ENCODE assay signal across 9 mouse cellular contexts in the genomic region with DNA sequence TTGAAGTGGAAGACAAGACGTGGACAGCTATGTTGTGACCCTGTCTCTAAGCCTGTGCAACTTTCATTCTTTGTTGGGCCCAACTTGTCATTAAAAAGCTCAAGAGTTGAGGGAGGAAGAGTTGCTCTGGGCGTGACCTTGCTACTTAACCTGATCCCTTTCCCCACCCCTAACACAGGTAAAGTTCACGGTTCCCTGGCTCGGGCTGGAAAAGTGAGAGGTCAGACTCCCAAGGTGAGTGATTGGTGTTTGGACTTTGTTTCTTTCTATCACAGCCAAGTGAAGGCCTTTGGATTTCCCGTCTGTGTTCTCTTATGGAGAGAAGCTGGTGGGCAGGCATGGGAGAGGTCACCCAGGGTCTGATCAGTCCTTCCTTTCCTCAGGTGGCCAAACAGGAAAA. TPM values are rescaled to one million over a fixed set of nuclear protein-coding genes. Genes with fewer than 3 reads are reported as not detected.
DNase-seq lines count a peak whose midpoint lies in the region; ATAC-seq lines count a peak whose summit lies in the region.
"Had no signal": no experiment of that assay in that cellular context is flagged by ENCODE, and none has a peak within 500 bp of the region (broad histone marks: within the 10 kb centered on the region; RNA-seq: fewer than 3 reads in every experiment).

No protein-coding gene starts in this region.

- H3K9ac ChIP-seq in heart, embryonic 15.5 days, result peak overlapping the region; percentile 92; the same call in 1 of the 2 replicates
- H3K9ac ChIP-seq in hindbrain, embryonic 15.5 days, result peak overlapping the region; percentile 88
- peak overlapping the region; percentile 91 for H3K9ac ChIP-seq in midbrain, embryonic 13.5 days (replicated peaks)

- no peak overlapping the region for H3K27ac ChIP-seq in heart, embryonic 15.5 days
- peak overlapping the region; percentile 3; the same call in 1 of the 2 replicates for H3K27ac ChIP-seq in brown adipose tissue, adult 24 weeks (replicated peaks; ENCODE audit: low read depth, low read length)
- H3K27ac ChIP-seq in hindbrain, embryonic 15.5 days (replicated peaks), result no peak overlapping the region
- no peak overlapping the region for H3K27ac ChIP-seq in midbrain, embryonic 13.5 days

- DNase-seq in heart, adult 9 months (ENCODE audit: low spot score in 2 of 2), result no peak
- no peak for DNase-seq in ovary, postnatal 14 days (ENCODE audit: low spot score)
- no peak for DNase-seq in right cerebral cortex, adult 2 months (ENCODE audit: low spot score in 2 of 2)
- DNase-seq in urinary bladder, postnatal 10 days (ENCODE audit: low spot score), result no peak

- H3K36me3 ChIP-seq in heart, embryonic 15.5 days, result peaks cover 30% of the 10 kb centered on the region
- peaks cover 15% of the 10 kb centered on the region for H3K36me3 ChIP-seq in hindbrain, embryonic 15.5 days
- H3K36me3 ChIP-seq in midbrain, embryonic 13.5 days, result peaks cover 28% of the 10 kb centered on the region

- peak overlapping the region; percentile 94 for H3K4me3 ChIP-seq in heart, embryonic 15.5 days
- peak overlapping the region; percentile 94 for H3K4me3 ChIP-seq in brown adipose tissue, adult 24 weeks (ENCODE audit: insufficient read depth, low read depth, low read length)
- peak overlapping the region; percentile 92 for H3K4me3 ChIP-seq in hindbrain, embryonic 15.5 days
- peak overlapping the region; percentile 81 for H3K4me3 ChIP-seq in midbrain, embryonic 13.5 days (replicated peaks)

- no peaks in the 10 kb centered on the region for H3K9me3 ChIP-seq in heart, embryonic 15.5 days (replicated peaks)
- H3K9me3 ChIP-seq in hindbrain, embryonic 15.5 days, result no peaks in the 10 kb centered on the region
- H3K9me3 ChIP-seq in midbrain, embryonic 13.5 days, result no peaks in the 10 kb centered on the region

- peak overlapping the region; percentile 79 for H3K4me2 ChIP-seq in heart, embryonic 15.5 days
- H3K4me2 ChIP-seq in hindbrain, embryonic 15.5 days, result peak overlapping the region; percentile 88
- peak overlapping the region; percentile 86 for H3K4me2 ChIP-seq in midbrain, embryonic 13.5 days (replicated peaks)

- peaks cover 35% of the 10 kb centered on the region for H3K4me1 ChIP-seq in heart, embryonic 15.5 days (replicated peaks)
- peaks cover 7% of the 10 kb centered on the region for H3K4me1 ChIP-seq in brown adipose tissue, adult 24 weeks (ENCODE audit: control insufficient read depth, insufficient read depth, insufficient read length, low read length)
- peaks cover 51% of the 10 kb centered on the region for H3K4me1 ChIP-seq in hindbrain, embryonic 15.5 days (replicated peaks)
- H3K4me1 ChIP-seq in midbrain, embryonic 13.5 days (replicated peaks), result peaks cover 51% of the 10 kb centered on the region

- 82% methylated on average over 5 of the region's 5 CpGs for WGBS in heart, embryonic 15.5 days
- WGBS in hindbrain, embryonic 15.5 days, result 89% methylated on average over 5 of the region's 5 CpGs
- 82% methylated on average over 5 of the region's 5 CpGs for WGBS in midbrain, embryonic 13.5 days

- ATAC-seq in heart, embryonic 15.5 days (replicated peaks; ENCODE audit: insufficient number of reproducible peaks, insufficient read depth, low FRiP score, low read depth), result no peak
- no peak for ATAC-seq in hindbrain, embryonic 15.5 days (ENCODE audit: low FRiP score, low read depth)
- ATAC-seq in midbrain, embryonic 13.5 days, result no peak
- ATAC-seq: Patski had no signal

- H3K27me3 ChIP-seq in heart, embryonic 15.5 days, result no peaks in the 10 kb centered on the region
- H3K27me3 ChIP-seq in hindbrain, embryonic 15.5 days, result no peaks in the 10 kb centered on the region
- no peaks in the 10 kb centered on the region for H3K27me3 ChIP-seq in midbrain, embryonic 13.5 days
- H3K27me3 ChIP-seq: Patski had no signal

RNA-seq across cellular contexts. Expression of a gene that starts 1.3 kb away (rescaled TPM):
- 434 and 453 TPM in 2 replicates for polyA plus RNA-seq in heart, embryonic 15.5 days (2015; fragmentation: Nextera tagmentation; extraction: Ambion mirVana)
- polyA plus RNA-seq in brown adipose tissue, adult 24 weeks (2012; ENCODE audit: insufficient read depth, insufficient read length, missing spikeins), result 701 and 753 TPM in 2 replicates
- polyA plus RNA-seq in hindbrain, embryonic 15.5 days (2015; fragmentation: Nextera tagmentation; extraction: Ambion mirVana), result 503 and 507 TPM in 2 replicates
- 632 and 647 TPM in 2 replicates for polyA plus RNA-seq in midbrain, embryonic 13.5 days (2015; fragmentation: Nextera tagmentation; extraction: Ambion mirVana)

RNA-seq across cellular contexts. Expression of a gene that starts 1.4 kb away (rescaled TPM):
- polyA plus RNA-seq in heart, embryonic 15.5 days (2015; fragmentation: Nextera tagmentation; extraction: Ambion mirVana), result 54.5 and 55.3 TPM in 2 replicates
- 53.6 and 56.4 TPM in 2 replicates for polyA plus RNA-seq in brown adipose tissue, adult 24 weeks (2012; ENCODE audit: insufficient read depth, insufficient read length, missing spikeins)
- polyA plus RNA-seq in hindbrain, embryonic 15.5 days (2015; fragmentation: Nextera tagmentation; extraction: Ambion mirVana), result 62.3 and 64.4 TPM in 2 replicates
- 73.7 and 74.7 TPM in 2 replicates for polyA plus RNA-seq in midbrain, embryonic 13.5 days (2015; fragmentation: Nextera tagmentation; extraction: Ambion mirVana)

RNA-seq across cellular contexts. Expression of a gene that starts 2.0 kb away (rescaled TPM):
- polyA plus RNA-seq in heart, embryonic 15.5 days (2015; fragmentation: Nextera tagmentation; extraction: Ambion mirVana), result 19.3 and 25.6 TPM in 2 replicates
- 9.8 and 11.3 TPM in 2 replicates for polyA plus RNA-seq in brown adipose tissue, adult 24 weeks (2012; ENCODE audit: insufficient read depth, insufficient read length, missing spikeins)
- 33.0 and 34.8 TPM in 2 replicates for polyA plus RNA-seq in hindbrain, embryonic 15.5 days (2015; fragmentation: Nextera tagmentation; extraction: Ambion mirVana)
- polyA plus RNA-seq in midbrain, embryonic 13.5 days (2015; fragmentation: Nextera tagmentation; extraction: Ambion mirVana), result 27.4 and 33.1 TPM in 2 replicates

RNA-seq across cellular contexts. Expression of a gene that starts 9.2 kb away (rescaled TPM):
- polyA plus RNA-seq in heart, embryonic 15.5 days (2015; fragmentation: Nextera tagmentation; extraction: Ambion mirVana), result 5.4 and 11.3 TPM in 2 replicates
- 7.3 and 15.5 TPM in 2 replicates for polyA plus RNA-seq in brown adipose tissue, adult 24 weeks (2012; ENCODE audit: insufficient read depth, insufficient read length, missing spikeins)
- 58.6 and 60.1 TPM in 2 replicates for polyA plus RNA-seq in hindbrain, embryonic 15.5 days (2015; fragmentation: Nextera tagmentation; extraction: Ambion mirVana)
- 44.1 and 45.9 TPM in 2 replicates for polyA plus RNA-seq in midbrain, embryonic 13.5 days (2015; fragmentation: Nextera tagmentation; extraction: Ambion mirVana)

RNA-seq across cellular contexts. Expression of a gene that starts 12.6 kb away (rescaled TPM):
- polyA plus RNA-seq in heart, embryonic 15.5 days (2015; fragmentation: Nextera tagmentation; extraction: Ambion mirVana), result 14.5 and 19.2 TPM in 2 replicates
- polyA plus RNA-seq in brown adipose tissue, adult 24 weeks (2012; ENCODE audit: insufficient read depth, insufficient read length, missing spikeins), result 14.8 and 17.4 TPM in 2 replicates
- 32.9 and 39.8 TPM in 2 replicates for polyA plus RNA-seq in hindbrain, embryonic 15.5 days (2015; fragmentation: Nextera tagmentation; extraction: Ambion mirVana)
- polyA plus RNA-seq in midbrain, embryonic 13.5 days (2015; fragmentation: Nextera tagmentation; extraction: Ambion mirVana), result 27.8 and 33.8 TPM in 2 replicates
